Mouse (Mus musculus) kidney, adult 9 months (tissue): Measurements from ENCODE around the gene Psmb8.

Experiments used
- DNase-seq: peaks from one replicate; pipeline ENCODE4 v3.0.0; 2022

Gene Psmb8

DNA sequence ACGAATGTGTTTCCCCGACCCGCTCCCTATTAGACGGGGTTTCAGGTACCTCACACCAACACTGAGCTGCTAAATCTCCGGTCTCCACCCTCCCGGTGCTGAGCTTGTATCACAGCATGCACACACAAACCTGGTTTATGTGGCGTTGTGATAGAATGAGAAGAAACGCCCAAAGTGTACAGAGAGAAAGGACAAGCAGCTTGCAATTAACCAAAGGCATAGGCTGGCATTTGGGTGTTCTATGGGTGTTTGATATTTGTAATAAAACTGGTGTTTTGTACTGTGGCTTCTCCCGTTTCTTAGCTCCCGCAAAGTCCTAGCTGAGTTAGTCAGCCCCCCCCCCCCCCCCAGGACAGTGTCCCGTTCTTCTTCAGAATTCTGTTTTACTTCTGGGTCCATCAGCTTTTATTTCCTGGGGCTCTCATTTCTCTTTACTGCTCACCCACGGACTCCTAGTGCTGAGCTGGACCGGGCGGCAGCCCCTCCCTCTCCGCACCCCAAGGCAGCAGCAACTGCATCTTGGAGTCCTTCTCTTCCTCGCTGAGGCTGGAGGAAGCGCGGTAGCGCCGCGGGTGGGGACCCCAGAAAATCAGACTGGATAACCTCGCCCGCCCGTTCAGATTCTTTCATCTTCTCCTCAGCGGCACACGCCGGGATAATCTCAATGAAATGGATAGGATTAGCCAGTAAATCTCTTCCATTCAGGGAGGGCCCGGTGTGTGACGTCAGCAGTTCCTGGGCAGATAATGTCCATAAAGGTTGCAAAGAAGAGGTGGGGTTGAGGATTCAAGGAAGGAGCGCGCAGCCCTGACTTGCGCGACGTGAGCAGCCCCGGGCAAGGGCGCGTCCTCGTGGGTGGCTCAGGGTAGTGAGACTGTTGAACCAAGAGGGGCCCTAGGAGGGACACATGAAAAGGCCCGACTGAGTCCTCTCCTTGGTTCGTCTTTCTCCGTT lies at the start of gene Psmb8:
Psmb8 (plus strand) TSS at position 781 of the 954 bp plus-strand sequence.
- DNase-seq = peak; percentile 94

DNA sequence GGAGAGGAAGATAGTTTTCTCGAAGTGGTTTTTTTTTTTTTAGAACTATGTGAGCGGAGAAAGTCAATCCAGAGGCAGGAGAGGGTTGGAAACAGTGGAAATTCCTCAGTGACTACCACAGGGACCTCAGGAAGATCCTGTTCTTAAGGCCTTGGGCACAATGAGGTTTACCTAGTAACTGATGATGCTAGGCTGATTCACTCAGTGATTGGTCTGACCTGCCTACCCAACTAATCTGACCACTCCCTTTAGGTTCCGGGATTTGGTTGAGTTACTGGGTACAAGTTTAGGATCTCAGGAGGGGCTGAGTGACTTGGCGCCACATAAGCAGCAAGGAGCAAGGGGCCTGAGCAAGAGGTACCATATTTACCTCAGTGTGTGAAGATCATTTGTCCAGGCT lies 44.6 kb upstream of the Psmb8 start, which contains the start of gene H2-DMb1:
H2-DMb1 (plus strand) TSS at position 150 of the 400 bp plus-strand sequence.
- DNase-seq = peak; percentile 90

DNA sequence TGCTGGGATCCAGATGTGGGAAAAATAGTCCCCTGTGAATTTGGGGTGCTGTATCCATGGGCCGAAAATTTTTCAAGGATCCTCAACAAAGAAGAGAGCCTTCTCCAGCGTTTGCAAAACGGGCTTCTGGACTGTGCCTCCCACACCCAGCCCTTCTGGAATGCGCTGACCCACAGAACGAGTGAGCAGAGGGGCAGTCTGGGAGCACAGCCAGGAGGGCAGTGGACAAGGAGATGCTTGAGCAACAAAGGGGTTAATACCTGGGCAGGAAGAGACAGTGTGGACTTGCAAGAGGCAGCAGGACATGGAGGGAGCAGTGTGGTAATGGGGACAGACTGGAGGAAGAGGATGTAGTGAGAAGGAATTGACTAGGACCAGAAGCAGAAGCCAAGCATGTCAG lies 42.0 kb upstream of the Psmb8 start:
- no peak for DNase-seq

DNA sequence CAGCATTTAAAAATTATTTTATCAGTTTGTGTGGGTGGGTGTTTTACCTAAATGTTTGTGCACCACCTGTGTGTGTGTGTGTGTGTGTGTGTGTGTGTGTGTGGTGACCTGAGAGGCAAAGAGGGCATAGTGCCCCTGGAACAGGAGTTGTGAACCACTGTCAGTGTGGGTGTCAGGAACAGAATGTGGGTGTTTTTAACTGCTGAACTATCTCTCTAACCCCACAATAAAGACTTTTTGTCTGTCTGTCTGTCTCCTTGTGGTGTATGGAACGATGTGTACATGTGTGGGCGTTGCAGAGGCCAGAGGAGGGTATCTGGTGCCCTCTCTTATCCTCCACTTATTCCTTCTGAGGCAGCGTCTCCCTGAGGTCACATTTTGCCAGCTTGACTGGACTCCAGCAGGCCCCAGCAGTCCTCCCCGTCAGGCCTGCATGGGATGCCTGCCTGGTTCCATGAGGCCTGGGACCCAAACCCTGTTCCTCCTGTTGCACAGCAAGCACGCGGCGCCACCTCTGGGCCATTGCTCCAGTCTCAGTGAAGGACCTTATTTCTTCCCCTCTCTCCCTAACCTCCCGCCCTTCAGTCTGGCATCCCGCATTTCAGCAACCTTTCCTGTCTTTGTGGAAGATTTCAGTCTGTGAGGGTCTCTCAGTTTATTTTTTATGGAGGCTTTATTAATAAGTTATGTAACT lies 33.2 kb upstream of the Psmb8 start:
- peak; percentile 30 for DNase-seq

DNA sequence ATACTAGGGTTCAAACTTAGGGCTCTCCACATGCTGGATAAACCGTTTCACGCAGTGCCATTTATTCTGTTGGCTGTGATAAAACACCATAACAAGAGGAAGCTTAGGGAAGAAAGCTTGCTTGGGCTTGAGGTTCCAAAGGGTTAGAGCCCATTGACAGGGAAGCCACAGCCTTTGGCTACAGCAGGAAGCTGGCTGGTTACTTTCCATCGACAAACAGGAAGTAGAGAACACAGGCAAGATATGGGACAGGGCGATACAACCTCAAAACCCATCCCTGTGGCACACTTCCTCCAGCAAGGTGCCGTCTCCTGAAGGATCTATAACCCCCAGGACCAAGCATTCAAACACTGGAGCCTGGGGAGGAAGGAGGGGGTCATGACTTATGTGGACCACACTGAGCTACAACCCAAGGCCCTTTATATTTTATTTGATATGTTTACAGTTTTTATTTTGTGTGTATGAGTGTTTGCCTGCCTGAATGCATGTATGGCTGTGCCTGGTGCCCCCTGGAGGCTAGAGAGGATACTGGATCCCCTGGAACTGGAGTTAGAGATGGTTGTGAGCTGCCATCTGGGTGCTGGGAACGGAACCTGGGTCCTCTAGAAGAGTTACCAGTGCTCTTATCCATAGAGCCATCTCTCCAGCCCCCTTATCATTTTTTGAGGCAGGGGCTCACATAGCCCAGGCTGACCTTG lies 32.3 kb upstream of the Psmb8 start:
- DNase-seq = no peak

DNA sequence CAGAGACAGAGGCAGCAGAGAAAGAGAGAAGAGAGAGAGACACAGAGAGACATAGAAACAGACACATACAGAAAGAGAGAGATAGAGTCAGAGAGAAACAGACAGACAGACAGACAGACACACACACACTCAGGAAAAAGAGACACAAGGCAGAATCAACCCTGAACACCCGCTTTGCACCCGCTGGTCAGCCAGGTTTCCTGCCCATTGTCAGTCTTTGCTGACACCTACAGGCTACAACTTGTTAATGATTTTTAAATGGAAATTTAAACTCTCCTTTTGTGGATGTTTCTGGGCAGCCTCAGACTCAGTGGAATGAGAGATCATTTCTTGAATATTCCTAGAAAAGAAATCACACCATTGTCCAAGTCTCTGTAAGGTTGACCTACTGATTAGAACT lies 28.2 kb upstream of the Psmb8 start:
- peak; percentile 58 for DNase-seq

DNA sequence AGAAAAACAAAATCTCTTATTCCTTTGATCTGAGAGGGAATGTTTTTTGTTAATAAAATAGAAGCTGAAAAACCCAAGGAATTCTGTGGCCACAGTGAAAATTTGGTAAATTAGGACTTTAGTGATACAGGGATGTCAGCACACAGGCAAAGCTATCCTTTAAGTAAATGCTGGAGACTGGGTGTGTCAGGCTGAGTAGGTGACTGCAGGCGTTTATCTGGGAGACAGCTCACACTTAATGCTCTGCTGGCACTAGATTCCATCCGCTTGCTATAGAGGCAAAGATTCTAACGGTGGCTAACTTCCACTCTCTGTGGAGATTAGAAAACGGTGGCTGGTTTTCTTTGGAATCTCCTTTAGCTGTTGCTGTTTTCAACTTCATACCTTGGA lies 27.0 kb upstream of the Psmb8 start:
- no peak for DNase-seq

DNA sequence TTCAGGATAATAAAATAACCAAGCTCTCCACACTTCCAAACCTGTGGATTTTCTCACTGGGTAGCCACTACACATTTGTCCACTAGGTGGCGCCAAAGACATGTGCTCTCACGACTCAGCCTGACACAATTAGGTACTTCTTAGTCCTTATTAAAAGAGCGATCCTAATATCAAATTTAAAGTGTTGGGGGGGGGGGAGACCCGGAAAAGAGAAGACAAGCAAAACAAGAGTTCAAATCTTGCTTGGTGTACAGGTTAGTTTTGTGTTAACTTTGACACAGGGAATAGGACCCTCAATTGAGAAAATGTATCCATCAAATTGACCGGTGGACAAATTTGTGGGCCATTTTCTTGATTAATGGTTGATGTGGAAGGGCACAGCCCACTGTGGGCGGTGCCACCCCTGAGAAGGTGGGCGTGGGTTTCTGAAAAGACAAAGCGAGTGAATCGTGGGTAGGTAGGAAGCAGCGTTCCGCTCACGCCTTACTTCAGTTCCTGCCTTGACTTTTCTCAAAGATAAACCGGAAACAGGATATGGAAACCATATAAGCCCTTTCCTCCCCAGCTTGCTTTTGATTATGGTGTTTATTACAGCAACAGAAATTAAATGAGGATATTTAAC lies 26.5 kb upstream of the Psmb8 start:
- DNase-seq = peak; percentile 91

DNA sequence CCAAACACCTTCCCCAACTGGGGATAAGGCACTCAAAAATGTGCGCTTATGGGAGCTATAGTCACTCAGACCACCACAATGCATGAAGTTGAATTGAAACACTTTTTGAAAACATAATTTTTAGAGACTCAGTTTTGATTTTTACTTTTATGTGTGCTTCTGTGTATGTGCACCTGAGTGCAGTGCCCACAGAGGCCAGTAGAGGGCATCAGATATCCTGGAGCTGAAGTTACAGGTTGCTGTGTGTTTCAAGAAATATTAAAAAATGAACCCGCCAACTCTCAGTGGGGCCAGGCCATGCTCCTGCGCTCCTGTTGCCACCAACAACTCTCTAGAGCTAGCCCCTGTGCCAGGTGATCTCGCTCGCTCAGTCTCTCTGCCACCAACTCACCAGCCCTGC lies 25.0 kb upstream of the Psmb8 start:
- DNase-seq = no peak

DNA sequence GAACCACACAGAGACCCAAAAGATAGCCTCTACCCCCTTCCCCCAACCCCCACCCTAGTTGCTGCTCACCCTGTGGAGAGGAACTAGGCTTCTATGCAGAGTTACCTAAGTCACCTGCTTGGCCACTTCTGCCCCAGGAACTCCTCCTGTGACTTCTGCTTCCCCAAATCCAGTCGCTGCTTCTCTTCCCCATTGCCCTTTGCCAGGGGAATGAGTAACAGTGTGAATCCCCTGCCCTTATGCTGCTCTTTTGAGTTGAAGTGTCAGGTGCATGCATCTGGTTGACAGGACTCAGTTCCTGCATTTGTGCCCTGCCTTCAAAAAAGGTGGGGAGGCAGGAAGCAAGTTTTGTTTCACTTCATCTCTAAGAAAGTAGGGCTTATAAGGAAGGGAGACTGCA lies 23.4 kb upstream of the Psmb8 start:
- DNase-seq = no peak

DNA sequence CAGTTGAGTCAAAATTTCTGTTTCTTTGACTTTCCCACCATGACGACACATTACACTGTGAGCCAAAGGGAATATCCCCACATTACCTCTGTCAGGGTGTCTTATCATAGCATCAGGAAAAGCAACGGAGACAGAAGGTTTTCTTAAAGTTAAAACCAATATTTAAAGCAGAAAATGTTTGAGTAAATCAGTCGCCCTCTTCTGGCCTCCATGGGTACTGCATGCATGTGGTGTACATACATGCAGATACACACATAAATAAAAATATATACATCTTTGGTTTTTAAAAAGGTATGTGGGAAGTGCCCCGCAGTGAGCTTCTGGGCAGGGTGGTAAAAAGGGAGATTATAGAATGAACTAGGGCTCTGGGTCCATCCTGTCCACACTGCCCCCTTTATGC lies 20.3 kb upstream of the Psmb8 start:
- no peak for DNase-seq

DNA sequence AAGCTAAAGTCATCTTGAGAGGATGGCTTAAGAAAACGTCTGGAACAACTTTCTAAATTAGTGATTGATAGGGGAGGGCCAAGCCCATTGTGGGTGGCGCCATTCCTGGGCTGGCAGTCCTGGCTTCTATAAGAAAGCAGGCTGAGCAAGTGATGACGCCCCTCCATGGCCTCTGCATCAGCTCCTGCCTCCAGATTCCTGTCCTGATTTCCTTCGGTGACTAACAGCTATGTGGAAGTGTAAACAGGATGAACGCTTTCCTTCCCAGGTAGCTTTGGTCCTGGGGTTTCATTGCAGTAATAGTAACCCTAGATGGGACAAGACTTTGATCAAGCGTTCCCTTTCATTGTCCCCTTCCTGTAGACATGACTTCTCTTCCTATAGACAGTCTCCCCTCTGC lies 18.5 kb upstream of the Psmb8 start:
- no peak for DNase-seq

DNA sequence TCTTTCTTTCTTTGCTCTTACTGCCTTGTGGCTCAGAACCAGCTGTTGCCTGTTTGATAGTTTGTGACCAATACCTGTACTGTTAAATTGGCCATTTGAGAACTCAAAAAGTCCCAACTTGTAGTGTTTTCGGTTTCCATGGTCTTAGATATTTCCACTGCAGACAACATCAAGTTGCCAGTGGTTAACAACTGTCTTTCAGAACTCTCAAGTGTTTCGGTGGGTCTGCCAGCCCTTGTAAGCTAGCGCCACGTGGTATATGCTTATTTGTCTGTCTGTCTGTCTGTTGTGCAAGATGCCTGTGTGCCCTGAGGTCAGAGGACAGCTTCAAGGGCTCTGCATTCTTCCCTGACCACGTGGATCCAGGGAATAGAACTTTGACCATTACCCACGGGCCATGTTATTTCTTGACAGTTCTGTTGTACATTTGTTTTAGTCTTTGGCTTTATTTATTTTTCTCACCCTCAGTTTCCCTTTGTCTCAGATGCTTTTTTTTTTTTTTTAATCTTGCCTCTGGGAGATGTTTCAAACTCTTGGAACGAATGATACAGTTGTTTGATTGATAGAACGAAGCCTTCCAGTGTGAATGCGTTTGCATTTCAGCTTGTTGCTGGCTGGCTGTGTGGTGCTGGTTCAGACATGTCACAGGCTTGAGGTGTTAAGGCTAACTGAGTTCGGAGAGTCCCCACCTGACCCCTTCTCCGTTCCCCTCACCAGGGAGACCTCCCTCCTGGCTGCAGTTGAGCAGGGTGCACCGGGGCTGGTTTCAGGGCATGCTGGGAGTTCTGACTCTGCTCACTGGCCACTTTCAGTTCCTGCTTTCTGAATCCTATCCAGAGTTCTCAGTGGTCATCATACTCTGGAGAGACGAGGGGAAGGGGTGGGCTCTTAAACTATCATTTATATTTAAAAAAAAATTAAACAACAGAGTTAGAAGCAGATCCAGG lies 17.3 kb upstream of the Psmb8 start:
- no peak for DNase-seq

DNA sequence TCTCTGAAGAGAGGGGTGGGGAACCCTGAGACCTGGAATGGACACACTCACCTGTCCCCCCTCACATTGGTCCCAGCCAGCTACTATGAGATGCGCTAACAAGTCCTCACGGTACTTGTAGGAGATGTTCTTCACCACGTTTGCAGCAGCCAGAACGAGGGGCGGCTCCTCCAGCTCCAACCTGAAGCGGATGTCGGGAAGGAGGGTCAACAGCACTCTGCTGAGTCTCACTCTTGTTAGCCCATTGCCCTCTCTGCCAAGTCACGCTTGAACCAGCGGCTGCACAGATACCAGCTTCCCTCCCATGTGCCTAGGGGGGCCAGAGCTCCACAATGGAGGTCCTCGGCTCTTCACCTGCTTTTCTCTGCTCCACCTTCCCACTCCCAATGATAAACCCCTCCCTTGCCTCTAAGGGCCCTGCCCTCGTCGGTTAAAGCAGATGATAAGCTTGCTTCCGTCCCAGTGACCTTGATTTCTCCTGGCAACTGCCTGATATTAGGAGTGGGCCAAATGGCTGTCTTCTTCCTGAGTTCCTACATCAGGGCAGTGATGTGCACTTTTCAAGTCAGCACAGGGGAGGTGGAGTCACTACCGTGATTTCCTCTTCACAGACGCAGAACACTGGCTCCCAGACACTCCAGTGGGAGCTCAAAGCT lies 13.8 kb upstream of the Psmb8 start:
- DNase-seq = no peak

DNA sequence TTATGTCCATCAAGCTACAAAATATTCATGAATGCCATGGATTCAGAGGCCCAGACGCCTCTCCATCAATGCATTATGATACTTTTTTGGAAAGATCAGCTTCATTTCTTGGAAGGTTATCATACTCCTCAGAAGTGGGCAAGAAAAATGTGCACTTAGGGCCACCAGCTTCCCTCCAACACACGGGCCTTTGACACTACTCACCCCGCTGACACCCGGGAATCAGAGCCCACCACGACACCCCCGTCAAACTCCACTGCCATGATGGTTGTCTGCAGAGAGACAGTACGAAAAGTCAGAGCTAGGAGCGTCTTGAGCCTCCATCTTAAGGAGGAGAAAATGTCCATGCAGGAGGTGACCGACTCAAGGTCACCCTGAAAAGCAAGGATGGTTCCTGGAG lies 12.0 kb upstream of the Psmb8 start:
- no peak for DNase-seq

DNA sequence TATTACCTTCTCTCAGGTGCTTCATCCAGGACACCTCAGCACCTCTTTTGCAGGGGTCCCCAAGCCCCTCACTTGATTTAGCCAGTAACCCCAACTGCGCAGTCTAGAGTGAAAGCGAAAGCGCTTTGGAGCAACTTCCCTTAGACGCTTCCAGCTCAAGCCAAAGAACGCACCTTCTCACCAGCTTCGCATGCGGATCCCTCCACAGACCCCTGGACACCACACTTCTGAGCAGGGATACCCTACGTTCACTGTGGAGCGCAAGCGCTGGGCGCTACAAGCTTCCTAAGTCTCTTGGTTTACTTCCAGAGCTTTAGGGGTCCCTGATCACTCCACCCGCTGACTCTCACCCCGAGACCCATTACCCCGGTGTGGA lies 10.6 kb upstream of the Psmb8 start:
- DNase-seq = no peak

DNA sequence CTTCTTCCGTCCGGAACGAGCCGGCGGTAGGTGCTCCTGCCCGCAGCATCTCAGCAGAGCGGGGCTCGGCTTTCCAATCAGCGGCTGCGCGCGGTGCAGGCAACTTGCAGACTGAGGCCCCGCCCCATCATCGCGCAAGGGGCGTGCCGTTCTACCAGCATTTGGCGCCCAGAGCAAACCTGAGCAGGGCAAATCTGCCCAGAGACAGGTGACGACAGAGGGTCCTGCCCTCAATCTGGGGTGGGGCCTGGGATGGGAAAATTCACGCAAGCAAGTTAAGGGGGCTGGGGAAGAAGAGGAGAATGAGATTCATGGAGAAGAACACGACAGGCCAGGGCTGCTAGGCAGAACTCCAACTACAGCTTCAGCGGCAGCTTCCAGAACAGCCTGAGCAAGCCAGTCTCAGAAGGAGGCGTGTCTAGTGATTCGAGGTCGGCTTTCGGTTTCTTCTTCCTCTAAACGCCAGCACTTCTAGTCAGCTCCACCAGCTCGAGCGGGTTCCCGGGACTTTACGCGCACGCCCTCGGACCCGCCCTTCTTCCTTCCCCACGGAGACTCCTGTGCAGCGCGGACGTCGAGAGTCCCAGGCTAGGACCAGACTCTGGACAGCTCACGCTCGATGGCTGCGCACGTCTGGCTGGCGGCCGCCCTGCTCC lies 10.1 kb upstream of the Psmb8 start, which contains the start of the genes Tap1 and Psmb9:
Tap1 (plus strand) TSS at position 293 of the 656 bp plus-strand sequence.
Psmb9 (minus strand) TSS at position 504 of the 656 bp plus-strand sequence.
- peak; percentile 99 for DNase-seq

DNA sequence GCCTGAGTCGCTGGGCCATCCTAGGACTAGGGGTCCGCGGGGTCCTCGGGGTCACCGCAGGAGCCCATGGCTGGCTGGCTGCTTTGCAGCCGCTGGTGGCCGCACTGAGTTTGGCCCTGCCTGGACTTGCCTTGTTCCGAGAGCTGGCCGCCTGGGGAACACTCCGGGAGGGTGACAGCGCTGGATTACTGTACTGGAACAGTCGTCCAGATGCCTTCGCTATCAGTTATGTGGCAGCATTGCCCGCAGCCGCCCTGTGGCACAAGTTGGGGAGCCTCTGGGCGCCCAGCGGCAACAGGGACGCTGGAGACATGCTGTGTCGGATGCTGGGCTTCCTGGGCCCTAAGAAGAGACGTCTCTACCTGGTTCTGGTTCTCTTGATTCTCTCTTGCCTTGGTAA lies 9.5 kb upstream of the Psmb8 start:
- DNase-seq = no peak

DNA sequence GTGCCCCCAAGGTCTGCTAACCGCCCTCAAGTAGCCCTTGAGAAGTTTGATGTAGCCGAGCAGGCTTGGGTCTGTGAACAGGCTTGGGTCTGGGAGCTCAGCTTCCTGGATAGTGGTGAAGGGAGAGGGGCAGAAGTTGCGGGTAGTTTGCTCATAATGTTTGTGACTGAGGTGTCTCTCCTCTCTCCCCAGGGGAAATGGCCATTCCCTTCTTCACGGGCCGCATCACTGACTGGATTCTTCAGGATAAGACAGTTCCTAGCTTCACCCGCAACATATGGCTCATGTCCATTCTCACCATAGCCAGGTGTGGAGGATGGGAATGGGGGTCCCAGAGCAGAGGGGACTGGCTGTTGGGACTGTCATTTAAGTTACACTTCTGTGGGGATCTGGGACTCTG lies 8.5 kb upstream of the Psmb8 start:
- no peak for DNase-seq

DNA sequence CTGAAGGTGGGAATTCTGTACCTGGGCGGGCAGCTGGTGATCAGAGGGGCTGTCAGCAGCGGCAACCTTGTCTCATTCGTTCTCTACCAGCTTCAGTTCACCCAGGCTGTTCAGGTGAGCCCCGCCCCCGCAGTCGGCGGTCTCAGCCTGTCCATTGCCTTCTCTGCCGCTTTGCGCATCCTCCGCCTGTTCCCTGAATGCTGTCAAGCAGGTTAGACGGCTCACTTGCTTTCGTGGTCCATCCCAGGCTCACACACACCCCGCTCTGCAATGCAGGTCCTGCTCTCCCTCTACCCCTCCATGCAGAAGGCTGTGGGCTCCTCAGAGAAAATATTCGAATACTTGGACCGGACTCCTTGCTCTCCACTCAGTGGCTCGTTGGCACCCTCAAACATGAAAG lies 4.7 kb upstream of the Psmb8 start:
- DNase-seq = no peak

DNA sequence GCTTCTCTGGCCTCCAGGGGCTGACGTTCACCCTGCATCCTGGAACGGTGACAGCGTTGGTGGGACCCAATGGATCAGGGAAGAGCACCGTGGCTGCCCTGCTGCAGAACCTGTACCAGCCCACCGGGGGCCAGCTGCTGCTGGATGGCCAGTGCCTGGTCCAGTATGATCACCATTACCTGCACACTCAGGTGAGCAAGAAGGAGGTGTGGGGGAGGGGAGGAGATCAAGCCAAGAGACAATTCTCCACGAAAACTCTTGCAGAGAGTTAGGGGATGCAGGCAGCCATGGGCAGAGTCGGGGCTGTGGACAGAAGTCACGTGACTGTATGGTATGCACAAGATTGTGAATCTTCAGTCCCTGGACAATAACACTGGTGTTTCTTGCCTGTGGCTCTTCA lies 4.1 kb upstream of the Psmb8 start:
- no peak for DNase-seq
